Mouse (Mus musculus) ES-E14 (cell line): ENCODE results near the gene Mdk.

Experiments
- HCFC1 ChIP-seq: IDR thresholded peaks from 2 replicates; pipeline ENCODE4 v1.6.1; 2012; ENCODE audit warnings: low read length, inconsistent platforms, borderline replicate concordance; ENCODE audit not compliant: insufficient read depth
- MAFK ChIP-seq: IDR thresholded peaks from 2 replicates; pipeline ENCODE4 v1.6.1; 2014; ENCODE audit warnings: mild to moderate bottlenecking, low read depth, low read length, inconsistent platforms; ENCODE audit not compliant: insufficient read depth
- ZC3H11A ChIP-seq: IDR thresholded peaks from 2 replicates; pipeline ENCODE4 v1.6.1; 2012; ENCODE audit warnings: low read depth, mild to moderate bottlenecking, inconsistent platforms, low read length, borderline replicate concordance

- TF ChIP-seq ZC3H11A (no peak), HCFC1 (no peak), MAFK (no peak)
Observed at GRCm38 (mm10) chr2:91947397-91948150, 15.5 kb upstream of the Mdk start.
